Mouse (Mus musculus) gastrocnemius, adult 18-20 months (tissue): ENCODE results near the gene Thap8. TPM values are rescaled to one million over a fixed set of nuclear protein-coding genes. Genes with fewer than 3 reads are reported as not detected.

ENCODE experiments used
- total RNA-seq, 2 experiments: library from RNA; stranded (reverse); gene quantifications; 2 replicates each; pipeline ENCODE4 v1.2.3; 2021

Gene Thap8
- total RNA-seq, 2 experiments from 2014 or later = not detected

Other genes starting within 250 kb of the Thap8 start
- gene Zfp14, start 228.7 kb upstream of the Thap8 start, total RNA-seq = 1 to 10 TPM; 2.1 to 2.3 TPM
- gene Zfp82, start 207.2 kb upstream of the Thap8 start, total RNA-seq = 1 to 10 TPM; 1.6 to 2.7 TPM
- gene Gm26920, start 189.7 kb upstream of the Thap8 start, total RNA-seq = not detected
- gene Zfp566, start 189.6 kb upstream of the Thap8 start, total RNA-seq = 1 to 10 TPM; 2.2 to 3.4 TPM
- 10 to 100 TPM; 33.3 to 37.9 TPM for gene Zfp260, start 185.3 kb upstream of the Thap8 start, total RNA-seq
- 1 to 10 TPM; 1.3 TPM for gene Zfp382, start 158.2 kb upstream of the Thap8 start, total RNA-seq
- gene Zfp146, start 110.3 kb upstream of the Thap8 start, total RNA-seq = 10 to 100 TPM; 24.7 to 28.7 TPM
- gene Cox7a1, start 96.0 kb upstream of the Thap8 start, total RNA-seq = 100 to 1,000 TPM; 938 to 989 TPM
- gene Capns1, start 81.3 kb upstream of the Thap8 start, total RNA-seq = 100 to 1,000 TPM; 198 to 205 TPM
- gene Polr2i, start 48.1 kb upstream of the Thap8 start, total RNA-seq = 10 to 100 TPM; 57.1 to 57.7 TPM
- 10 to 100 TPM; 29.6 to 31.9 TPM for gene Tbcb, start 47.8 kb upstream of the Thap8 start, total RNA-seq
- gene Ovol3, start 44.4 kb upstream of the Thap8 start, total RNA-seq = not detected
- gene Wdr62, start 325 bp downstream of the Thap8 start, total RNA-seq = 1 to 10 TPM; 2.0 to 2.2 TPM
- 1 to 10 TPM; 3.2 to 4.3 TPM for gene Clip3, start 11.6 kb downstream of the Thap8 start, total RNA-seq
- 10 to 100 TPM; 20.6 to 24.6 TPM for gene Alkbh6, start 28.6 kb downstream of the Thap8 start, total RNA-seq
- gene Syne4, start 34.7 kb downstream of the Thap8 start, total RNA-seq = 1 to 10 TPM; 2.0 to 2.1 TPM
- under 1 TPM; 0.59 TPM for gene E130208F15Rik, start 41.6 kb downstream of the Thap8 start, total RNA-seq
- 1 to 10 TPM; 6.5 to 7.6 TPM for gene Sdhaf1, start 43.8 kb downstream of the Thap8 start, total RNA-seq
- gene Lrfn3, start 82.7 kb downstream of the Thap8 start, total RNA-seq = 1 to 10 TPM; 4.7 to 5.3 TPM
- gene Tyrobp, start 133.7 kb downstream of the Thap8 start, total RNA-seq = 1 to 10 TPM; 3.3 to 6.3 TPM
- not detected for gene Hcst, start 139.8 kb downstream of the Thap8 start, total RNA-seq
- gene Nfkbid, start 141.6 kb downstream of the Thap8 start, total RNA-seq = under 1 TPM in 1 of 2 experiments, not detected in 1; 0.11 TPM
- 1 to 10 TPM in 1 of 2 experiments, under 1 TPM in 1; 0.82 to 1.4 TPM for gene Aplp1, start 165.4 kb downstream of the Thap8 start, total RNA-seq
- gene Kirrel2, start 177.6 kb downstream of the Thap8 start, total RNA-seq = not detected
- gene Nphs1, start 178.2 kb downstream of the Thap8 start, total RNA-seq = not detected
- not detected for gene Prodh2, start 213.5 kb downstream of the Thap8 start, total RNA-seq